Mouse (Mus musculus) forebrain, embryonic 13.5 days (tissue): ENCODE measurements around the gene Itgad. TPM values are rescaled to one million over a fixed set of nuclear protein-coding genes. Genes with fewer than 3 reads are reported as not detected.

Source experiments
- ATAC-seq: fragments of 200-750 bp; cut with Nextera tagmentation; 2 replicates; pipeline ENCODE4 v1.8.0; 2017
- H3K27ac ChIP-seq: fragments of 300-500 bp; sonication (generic); 2 replicates; pipeline ENCODE4 v1.5.1; 2015; ENCODE audit warnings: inconsistent platforms, mild to moderate bottlenecking, moderate library complexity
- H3K27me3 ChIP-seq: fragments of 300-500 bp; sonication (generic); 2 replicates; pipeline ENCODE4 v1.6.1; 2015; ENCODE audit warnings: mild to moderate bottlenecking, inconsistent platforms
- H3K36me3 ChIP-seq: fragments of 300-500 bp; sonication (generic); 2 replicates; pipeline ENCODE4 v1.6.1; 2015; ENCODE audit warnings: mild to moderate bottlenecking, inconsistent platforms; ENCODE audit not compliant: poor library complexity, severe bottlenecking
- H3K4me1 ChIP-seq: fragments of 300-500 bp; sonication (generic); 2 replicates; pipeline ENCODE4 v1.6.1; 2015; ENCODE audit warnings: inconsistent platforms
- H3K4me2 ChIP-seq: fragments of 300-500 bp; sonication (generic); 2 replicates; pipeline ENCODE4 v1.6.1; 2015; ENCODE audit warnings: inconsistent platforms, mild to moderate bottlenecking, moderate library complexity
- H3K4me3 ChIP-seq: fragments of 300-500 bp; sonication (generic); 2 replicates; pipeline ENCODE4 v1.5.1; 2015; ENCODE audit warnings: mild to moderate bottlenecking, inconsistent platforms
- H3K9ac ChIP-seq: fragments of 300-500 bp; sonication (generic); 2 replicates; pipeline ENCODE4 v1.6.1; 2015; ENCODE audit warnings: mild to moderate bottlenecking, inconsistent platforms
- H3K9me3 ChIP-seq: fragments of 300-500 bp; sonication (generic); replicated peaks from 2 replicates; pipeline ENCODE4 v1.6.1; 2016; ENCODE audit warnings: inconsistent platforms
- WGBS: fragments of 180-500 bp; shearing (Covaris S2); methylation state at CpG from one replicate; pipeline ENCODE4 v1.1.7; 2015; 5-methylcytosine and 5-hydroxymethylcytosine counted together
- polyA plus RNA-seq: library from polyadenylated mRNA; unstranded; fragments of >200 nt; fragmentation: Nextera tagmentation; extraction: Ambion mirVana; gene quantifications from 2 replicates; pipeline ENCODE4 v1.2.1, GENCODE M21; 2015

Itgad gene
- polyA plus RNA-seq, 1 experiment from 2014 or later = not detected

DNA sequence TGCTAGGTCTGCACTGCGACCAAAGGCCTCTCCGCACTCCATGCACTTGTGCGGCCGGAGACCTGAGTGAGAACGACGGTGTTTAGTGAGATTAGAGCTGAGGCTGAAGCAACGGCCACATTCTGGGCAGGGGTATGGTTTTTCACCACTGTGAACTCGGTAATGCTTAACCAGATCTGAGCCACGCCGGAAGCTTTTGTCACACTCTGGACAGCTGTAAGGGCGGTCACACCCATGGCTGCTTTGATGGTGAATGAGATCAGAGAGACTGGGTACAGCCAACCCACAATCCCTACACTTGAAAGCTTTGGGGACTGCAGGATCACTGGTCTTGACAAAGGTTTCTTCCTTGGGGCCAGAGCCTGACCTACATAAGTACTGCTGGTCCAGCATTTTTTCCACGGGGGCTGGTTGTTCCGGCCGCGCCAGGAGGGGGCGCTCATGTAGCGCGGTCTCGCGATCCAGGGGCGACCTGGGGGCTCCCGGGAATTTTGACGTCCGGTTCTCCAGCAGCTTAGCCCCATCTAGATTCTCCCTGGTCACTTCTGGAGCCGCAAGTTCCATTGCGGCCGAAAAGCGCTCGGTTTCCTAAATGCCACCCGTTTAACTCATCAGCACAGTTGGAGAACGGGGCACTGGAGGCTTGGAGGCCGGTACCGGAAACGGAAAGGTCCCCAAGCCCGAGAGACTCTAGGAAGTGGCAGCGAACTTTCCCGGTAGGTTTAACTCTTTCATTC, 82.8 kb downstream of the Itgad start, which contains the start of gene Armc5:
TSS of gene Armc5 (plus strand) at position 487 of the 737 bp plus-strand sequence.
- WGBS = 26% methylated on average over 37 of the region's 37 CpGs
- Histone ChIP-seq H3K4me3 (peak within 1 kb of the TSS; percentile 70), H3K9me3 (no peaks in the 10 kb centered on the region), H3K27ac (peak within 1 kb of the TSS; percentile 95), H3K9ac (peak within 1 kb of the TSS; percentile 75), H3K27me3 (no peaks in the 10 kb centered on the region), H3K4me2 (peak within 1 kb of the TSS; percentile 85), H3K36me3 (peaks cover 23% of the 10 kb centered on the region), H3K4me1 (peaks cover 17% of the 10 kb centered on the region)
- ATAC-seq = peak; percentile 39

DNA sequence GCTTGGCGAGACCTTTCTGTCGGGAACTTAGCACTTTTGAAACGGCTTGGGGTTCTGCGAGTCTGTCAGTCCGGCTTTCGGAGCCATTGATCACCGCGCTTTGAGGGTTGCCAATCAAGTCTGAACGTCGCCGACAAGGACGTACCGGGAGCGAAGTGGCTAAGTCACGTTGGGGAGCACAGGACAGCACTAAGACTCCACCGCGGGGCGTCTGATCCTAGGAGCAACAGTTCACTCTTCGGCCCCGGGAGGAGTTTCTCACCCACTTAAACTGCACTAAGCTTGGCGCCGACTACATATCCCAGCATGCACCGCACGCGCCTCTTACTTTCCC, 83.4 kb downstream of the Itgad start:
- peaks cover 28% of the 10 kb centered on the region for H3K36me3 ChIP-seq
- H3K27me3 ChIP-seq = no peaks in the 10 kb centered on the region
- peak overlapping the region; percentile 75 for H3K9ac ChIP-seq
- H3K9me3 ChIP-seq = no peaks in the 10 kb centered on the region
- no peak for ATAC-seq
- H3K4me2 ChIP-seq = peak overlapping the region; percentile 85
- WGBS = under 1% methylated on average over 25 of the region's 25 CpGs
- H3K4me1 ChIP-seq = peaks cover 17% of the 10 kb centered on the region
- H3K4me3 ChIP-seq = peak overlapping the region; percentile 70
- H3K27ac ChIP-seq = peak overlapping the region; percentile 95

DNA sequence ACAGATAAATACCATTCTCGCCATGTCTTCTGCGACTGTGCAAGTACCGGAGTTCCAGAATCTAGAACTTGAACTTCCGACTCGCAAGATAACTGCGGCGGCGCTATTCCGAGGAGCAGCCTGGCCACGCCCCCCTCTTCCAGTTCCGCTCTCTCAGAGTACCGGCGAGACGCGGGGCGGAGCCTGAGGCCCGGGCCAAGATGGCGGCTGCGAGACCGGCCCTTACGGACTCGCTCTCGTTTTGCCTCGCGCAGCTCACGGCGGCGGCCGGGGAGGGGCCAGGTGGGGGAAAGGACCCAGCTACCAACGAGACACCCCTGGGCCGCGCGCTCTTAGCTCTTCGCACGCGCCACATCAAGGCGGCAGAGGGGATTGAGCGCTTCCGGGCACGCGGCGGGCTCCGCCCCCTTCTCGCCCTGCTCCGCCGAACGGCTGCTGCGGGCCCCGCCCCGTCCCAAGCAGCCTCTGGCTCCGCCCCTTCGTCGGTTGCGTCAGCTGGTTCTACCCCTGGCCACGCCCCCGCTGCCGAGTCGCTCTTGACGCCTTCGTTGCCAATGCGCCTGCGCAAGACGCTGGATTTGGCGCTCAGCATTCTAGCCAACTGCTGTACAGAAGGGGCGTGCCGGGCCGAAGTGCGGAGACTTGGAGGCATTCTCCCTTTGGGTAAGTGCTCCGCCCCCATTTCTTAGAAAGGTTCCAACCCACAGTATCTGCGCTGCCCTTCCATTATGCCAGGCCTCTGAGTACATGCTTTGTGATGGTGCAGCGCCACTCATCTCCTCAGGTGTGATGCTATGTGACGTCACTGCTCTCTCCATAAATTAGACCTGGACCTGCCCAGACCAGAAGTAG, 84.0 kb downstream of the Itgad start, which contains the start of gene 9130023H24Rik:
TSS of gene 9130023H24Rik (minus strand) at position 105 of the 852 bp plus-strand sequence.
- peak within 1 kb of the TSS; percentile 85 for H3K4me2 ChIP-seq
- peaks cover 17% of the 10 kb centered on the region for H3K4me1 ChIP-seq
- WGBS = under 1% methylated on average over 68 of the region's 72 CpGs
- peak within 1 kb of the TSS; percentile 75 for H3K9ac ChIP-seq
- peak; percentile 93 for ATAC-seq
- peak within 1 kb of the TSS; percentile 95 for H3K27ac ChIP-seq
- H3K9me3 ChIP-seq = no peaks in the 10 kb centered on the region
- H3K36me3 ChIP-seq = peaks cover 33% of the 10 kb centered on the region
- H3K4me3 ChIP-seq = peak within 1 kb of the TSS; percentile 70
- H3K27me3 ChIP-seq = no peaks in the 10 kb centered on the region

DNA sequence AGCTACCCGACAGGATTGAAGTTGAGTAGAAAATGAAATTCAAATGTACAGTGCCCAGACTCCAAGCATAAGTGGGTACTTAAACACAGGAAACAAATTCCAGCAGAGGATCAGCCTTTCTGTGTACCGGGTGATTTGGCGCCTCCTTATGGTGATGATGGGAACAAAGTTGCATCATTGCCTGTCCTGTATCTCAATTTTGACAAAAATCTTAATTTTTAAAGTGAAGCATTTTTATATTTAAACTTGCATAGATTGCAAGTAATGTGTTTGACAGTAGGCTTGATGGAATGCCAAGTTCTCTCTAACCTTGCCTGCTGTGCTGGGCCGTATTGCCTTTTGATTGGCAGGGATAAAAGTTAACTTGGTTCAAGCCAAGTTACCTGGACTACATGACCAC, 84.8 kb downstream of the Itgad start:
- no peak overlapping the region for H3K9ac ChIP-seq
- WGBS = 19% methylated on average over 4 of the region's 4 CpGs
- H3K27ac ChIP-seq = peak overlapping the region; percentile 63; the same call in 1 of the 2 replicates
- H3K4me2 ChIP-seq = peak overlapping the region; percentile 52
- H3K9me3 ChIP-seq = no peaks in the 10 kb centered on the region
- H3K27me3 ChIP-seq = no peaks in the 10 kb centered on the region
- peaks cover 37% of the 10 kb centered on the region for H3K36me3 ChIP-seq
- H3K4me1 ChIP-seq = peaks cover 17% of the 10 kb centered on the region
- ATAC-seq = no peak
- peak overlapping the region; percentile 70 for H3K4me3 ChIP-seq

DNA sequence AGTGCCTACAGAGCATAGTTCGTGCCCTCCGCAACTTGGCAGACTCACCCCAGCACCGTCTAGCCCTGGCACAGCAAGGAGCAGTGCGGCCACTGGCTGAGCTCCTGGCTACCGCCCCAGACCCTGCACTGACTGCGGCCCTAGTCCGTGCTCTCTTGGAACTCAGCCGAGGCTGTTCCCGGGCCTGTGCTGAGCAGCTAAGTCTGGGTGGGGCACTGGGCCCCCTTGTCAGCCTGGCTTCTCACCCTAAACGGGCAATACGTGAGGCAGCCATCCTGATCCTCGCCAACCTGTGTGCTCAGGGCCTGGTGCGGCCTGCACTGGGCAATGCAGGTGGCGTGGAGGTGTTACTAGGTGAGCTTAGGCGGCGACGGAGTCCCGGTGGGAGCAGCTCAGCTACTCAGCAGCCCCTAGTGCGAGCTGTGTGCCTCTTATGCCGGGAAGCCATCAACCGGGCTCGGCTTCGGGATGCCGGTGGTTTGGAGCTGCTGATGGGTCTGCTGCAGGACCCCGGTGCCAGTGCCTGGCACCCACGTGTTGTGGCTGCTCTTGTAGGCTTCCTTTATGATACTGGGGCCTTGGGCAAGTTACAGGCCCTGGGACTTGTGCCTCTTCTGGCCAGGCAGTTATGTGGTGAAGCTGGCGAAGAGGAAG, 86.1 kb downstream of the Itgad start:
- 95% methylated on average over 27 of the region's 27 CpGs for WGBS
- Histone ChIP-seq H3K9ac (no peak overlapping the region), H3K4me1 (peaks cover 17% of the 10 kb centered on the region), H3K4me3 (no peak overlapping the region), H3K27me3 (no peaks in the 10 kb centered on the region), H3K9me3 (no peaks in the 10 kb centered on the region), H3K36me3 (peaks cover 50% of the 10 kb centered on the region), H3K4me2 (no peak overlapping the region), H3K27ac (no peak overlapping the region)
- no peak for ATAC-seq

DNA sequence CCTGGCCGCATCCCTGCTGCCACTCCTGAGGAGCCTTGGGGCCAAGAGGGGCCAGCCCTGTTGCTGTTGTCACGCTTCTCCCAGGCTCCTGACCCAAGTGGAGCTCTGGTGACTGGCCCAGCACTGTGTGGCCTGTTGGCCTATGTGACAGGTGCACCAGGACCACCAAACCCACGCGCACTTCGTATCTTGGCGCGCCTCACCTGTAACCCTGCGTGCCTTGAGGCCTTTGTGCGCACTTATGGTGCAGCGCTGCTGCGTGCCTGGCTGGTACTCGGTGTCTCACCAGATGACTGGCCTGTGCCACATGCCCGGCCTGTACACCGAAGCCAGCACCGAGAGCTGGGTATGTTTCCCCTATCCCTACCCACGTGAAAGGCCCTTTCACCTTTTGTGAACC, 88.2 kb downstream of the Itgad start:
- H3K4me2 ChIP-seq = no peak overlapping the region
- H3K27me3 ChIP-seq = no peaks in the 10 kb centered on the region
- no peak overlapping the region for H3K4me3 ChIP-seq
- H3K9me3 ChIP-seq = no peaks in the 10 kb centered on the region
- ATAC-seq = no peak
- peaks cover 22% of the 10 kb centered on the region for H3K4me1 ChIP-seq
- no peak overlapping the region for H3K9ac ChIP-seq
- 95% methylated on average over 16 of the region's 16 CpGs for WGBS
- H3K36me3 ChIP-seq = peaks cover 50% of the 10 kb centered on the region
- H3K27ac ChIP-seq = no peak overlapping the region

DNA sequence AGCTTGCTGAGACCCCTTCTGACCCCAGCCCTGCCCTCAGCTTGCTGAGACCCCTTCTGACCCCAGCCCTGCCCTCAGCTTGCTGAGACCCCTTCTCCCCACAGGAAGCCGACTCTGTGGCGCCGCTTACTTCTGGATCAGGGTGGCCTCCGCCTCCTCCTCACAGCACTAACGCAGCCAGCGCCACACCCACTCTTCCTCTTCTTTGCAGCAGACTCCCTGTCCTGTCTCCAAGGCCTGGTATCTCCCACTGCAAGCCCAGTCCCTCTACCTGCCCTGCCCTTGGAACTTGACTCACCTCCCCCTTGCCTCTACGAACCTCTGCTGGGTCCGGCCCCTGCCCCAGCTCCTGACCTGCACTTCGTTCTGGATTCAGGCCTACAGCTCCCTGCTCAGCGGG, 89.7 kb downstream of the Itgad start:
- WGBS = 59% methylated on average over 10 of the region's 10 CpGs
- no peak for ATAC-seq
- no peak overlapping the region for H3K4me2 ChIP-seq
- no peak overlapping the region for H3K9ac ChIP-seq
- no peak overlapping the region for H3K4me3 ChIP-seq
- no peaks in the 10 kb centered on the region for H3K27me3 ChIP-seq
- no peaks in the 10 kb centered on the region for H3K9me3 ChIP-seq
- peaks cover 18% of the 10 kb centered on the region for H3K4me1 ChIP-seq
- H3K27ac ChIP-seq = no peak overlapping the region
- peaks cover 50% of the 10 kb centered on the region for H3K36me3 ChIP-seq

DNA sequence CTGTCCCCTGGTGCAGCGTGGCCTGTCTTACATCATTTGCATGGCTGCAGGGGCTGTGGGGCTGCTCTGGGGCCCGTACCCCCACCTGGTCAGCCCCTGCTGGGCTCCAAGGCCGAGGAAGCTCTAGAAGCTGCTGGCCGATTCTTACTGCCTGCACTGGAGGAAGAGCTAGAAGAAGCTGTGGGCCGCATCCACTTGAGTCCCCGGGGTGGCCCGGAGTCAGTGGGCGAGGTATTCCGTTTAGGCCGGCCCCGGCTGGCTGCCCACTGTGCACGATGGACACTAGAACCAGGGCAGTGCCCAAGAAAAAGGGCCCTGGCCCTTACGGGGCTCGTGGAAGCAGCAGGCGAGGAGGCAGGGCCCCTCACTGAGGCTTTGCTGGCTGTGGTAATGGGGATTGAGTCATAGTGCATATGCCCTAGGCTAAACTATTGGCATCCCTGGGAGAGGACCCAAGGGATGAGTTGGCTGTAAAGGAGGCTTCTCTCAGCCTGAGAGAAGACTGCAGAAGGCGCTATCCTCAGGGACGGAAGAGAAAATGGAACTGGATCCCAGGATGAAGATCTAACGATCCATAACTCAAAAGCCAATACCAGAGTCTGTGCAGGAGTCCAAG, 90.3 kb downstream of the Itgad start:
- no peak for ATAC-seq
- peaks cover 50% of the 10 kb centered on the region for H3K36me3 ChIP-seq
- WGBS = 90% methylated on average over 18 of the region's 18 CpGs
- H3K27ac ChIP-seq = no peak overlapping the region
- H3K27me3 ChIP-seq = no peaks in the 10 kb centered on the region
- H3K4me1 ChIP-seq = peaks cover 12% of the 10 kb centered on the region
- peak overlapping the region; percentile 16; the same call in 1 of the 2 replicates for H3K9ac ChIP-seq
- H3K4me3 ChIP-seq = no peak overlapping the region
- no peak overlapping the region for H3K4me2 ChIP-seq
- no peaks in the 10 kb centered on the region for H3K9me3 ChIP-seq

DNA sequence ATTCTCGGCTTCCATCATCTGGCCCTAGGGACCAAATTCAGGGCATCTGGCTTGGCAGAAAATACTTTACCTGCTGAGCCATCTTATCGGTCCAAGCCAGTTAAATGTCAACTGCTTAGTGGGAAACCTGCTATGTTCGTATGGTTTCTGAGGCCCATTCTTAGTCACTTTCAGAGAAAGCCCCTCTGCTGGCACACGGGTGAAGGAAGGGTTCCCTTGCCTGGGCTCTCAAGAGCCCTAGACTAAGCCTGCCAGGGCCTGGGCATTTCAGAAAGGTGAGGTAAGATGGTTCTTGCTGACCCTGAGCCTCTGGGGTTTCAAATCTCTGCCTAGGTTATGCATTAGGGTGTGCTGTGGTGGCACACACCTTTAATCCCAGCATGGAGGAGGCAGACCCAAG, 91.4 kb downstream of the Itgad start:
- ATAC-seq = no peak
- Histone ChIP-seq H3K27ac (no peak overlapping the region), H3K4me2 (no peak overlapping the region), H3K9ac (no peak overlapping the region), H3K4me3 (no peak overlapping the region), H3K9me3 (no peaks in the 10 kb centered on the region), H3K27me3 (peaks cover 7% of the 10 kb centered on the region; the same call in 1 of the 2 replicates), H3K36me3 (peaks cover 41% of the 10 kb centered on the region), H3K4me1 (peaks cover 11% of the 10 kb centered on the region)
- WGBS = 88% methylated on average over 4 of the region's 4 CpGs

DNA sequence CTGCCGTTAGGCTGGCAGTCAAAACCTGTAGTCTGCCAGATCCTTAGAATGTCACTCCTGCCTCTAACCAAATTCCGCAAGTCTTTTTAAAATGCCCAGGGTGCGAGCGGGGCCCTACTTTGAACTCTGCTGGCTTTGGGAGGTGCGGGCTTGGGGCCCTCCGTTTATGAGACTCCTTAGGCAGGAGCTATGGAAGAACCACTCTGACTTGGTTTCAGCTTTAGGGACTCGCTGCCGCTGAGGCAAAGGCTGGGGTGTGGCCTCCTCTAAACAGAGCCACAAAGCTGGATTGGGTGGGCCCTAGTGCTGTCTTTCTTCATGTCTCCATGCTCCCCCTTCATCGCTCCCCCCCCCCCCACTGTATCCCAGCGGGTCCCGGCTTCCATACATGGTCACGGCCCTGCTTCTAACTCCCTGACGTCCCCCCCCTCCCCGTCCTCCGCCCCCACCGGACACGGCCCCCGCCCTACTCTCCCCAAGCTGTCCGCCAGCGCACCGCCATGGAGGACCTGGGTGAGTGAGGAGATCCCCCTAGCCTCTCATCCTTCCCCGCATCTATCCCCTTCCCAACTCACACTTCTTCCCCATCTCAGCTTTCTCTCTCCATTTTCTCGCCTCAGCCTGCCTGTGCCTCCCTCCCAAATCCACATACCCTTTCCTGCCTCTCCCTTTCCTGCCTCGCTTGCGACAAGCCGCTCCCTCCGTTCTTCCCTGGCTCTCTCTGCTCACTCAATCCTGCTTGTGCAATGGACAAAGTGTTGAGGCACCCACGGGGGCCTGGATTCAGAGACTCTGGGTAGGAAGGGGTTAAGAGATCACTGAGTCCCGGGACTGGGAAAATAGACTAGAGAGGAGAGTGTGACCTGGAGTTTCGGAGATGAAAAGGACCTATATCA, 92.6 kb downstream of the Itgad start, which contains the start of gene Tgfb1i1:
TSS of gene Tgfb1i1 (plus strand) at position 317 of the 896 bp plus-strand sequence.
- ATAC-seq = peak; percentile 60
- Histone ChIP-seq H3K4me1 (peaks cover 11% of the 10 kb centered on the region), H3K9ac (peak within 1 kb of the TSS; percentile 62), H3K27ac (peak within 1 kb of the TSS; percentile 32; the same call in 1 of the 2 replicates), H3K9me3 (no peaks in the 10 kb centered on the region), H3K4me3 (peak within 1 kb of the TSS; percentile 37), H3K4me2 (peak within 1 kb of the TSS; percentile 62), H3K36me3 (peaks cover 30% of the 10 kb centered on the region), H3K27me3 (peaks cover 10% of the 10 kb centered on the region)
- 2% methylated on average over 20 of the region's 30 CpGs for WGBS
